Mouse (Mus musculus) CH12.LX (cell line): ENCODE measurements around the gene Endod1. TPM values are rescaled to one million over a fixed set of nuclear protein-coding genes. Genes with fewer than 3 reads are reported as not detected.

Experiments used
- DNase-seq: peaks from one replicate; pipeline ENCODE4 v3.0.0-alpha.2; 2013; ENCODE audit errors: extremely low read depth
- H3K27ac ChIP-seq: 2 replicates; pipeline ENCODE4 v1.5.1; 2012; ENCODE audit warnings: low read depth, mild to moderate bottlenecking, control low read depth, moderate library complexity; ENCODE audit not compliant: insufficient read depth
- H3K27me3 ChIP-seq: replicated peaks from 2 replicates; pipeline ENCODE3; 2012; ENCODE audit warnings: inconsistent platforms
- H3K36me3 ChIP-seq, 2 experiments: replicated peaks in 1 of 2; 2 replicates each; pipeline versions ENCODE3 to v1.6.1; 2012; ENCODE audit warnings: inconsistent platforms in 1 of 2, low read length in 1 of 2, mild to moderate bottlenecking in 1 of 2, mixed read lengths in 1 of 2, moderate library complexity in 1 of 2; ENCODE audit not compliant: control insufficient read depth in 1 of 2, insufficient read depth in 1 of 2
- H3K4me1 ChIP-seq, 2 experiments: 2 replicates each; pipeline ENCODE4 v1.6.1; 2012; ENCODE audit warnings: inconsistent platforms in 1 of 2, moderate library complexity in 1 of 2; ENCODE audit not compliant: insufficient read depth in 2 of 2, control insufficient read depth in 1 of 2
- H3K4me2 ChIP-seq: 2 replicates; pipeline ENCODE4 v1.6.1; 2012; ENCODE audit warnings: low read depth, mild to moderate bottlenecking, control low read depth; ENCODE audit not compliant: poor library complexity, insufficient read depth, severe bottlenecking
- H3K4me3 ChIP-seq, 3 experiments: fragments of 150-350 bp in 1 of 3; sonication (generic) in 1 of 3; replicated peaks in 1 of 3; 2 replicates each; pipeline versions ENCODE3 to v1.5.1; 2011 to 2012; ENCODE audit warnings: low read depth in 2 of 3, low read length in 2 of 3, mild to moderate bottlenecking in 2 of 3, moderate library complexity in 2 of 3, control low read depth in 1 of 3, improper control_type of control experiment in 1 of 3, inconsistent platforms in 1 of 3, mixed read lengths in 1 of 3; ENCODE audit not compliant: poor library complexity in 1 of 3
- H3K79me2 ChIP-seq: replicated peaks from 2 replicates; pipeline ENCODE4 v1.6.1; 2012; ENCODE audit warnings: mild to moderate bottlenecking, moderate library complexity; ENCODE audit not compliant: control insufficient read depth, poor library complexity, insufficient read depth, severe bottlenecking; ENCODE audit errors: extremely low read depth
- H3K9ac ChIP-seq: 2 replicates; pipeline ENCODE4 v1.6.1; 2012; ENCODE audit warnings: low read depth, mild to moderate bottlenecking, control low read depth, moderate library complexity; ENCODE audit not compliant: insufficient read depth
- H3K9me3 ChIP-seq: replicated peaks from 2 replicates; pipeline ENCODE3; 2012; ENCODE audit warnings: low read length, inconsistent platforms, mixed read lengths
- CHD1 ChIP-seq: IDR thresholded peaks from 2 replicates; pipeline ENCODE4 v1.6.1; 2012; ENCODE audit warnings: low read depth, low read length, improper control_type of control experiment, inconsistent platforms
- CTCF ChIP-seq, 2 experiments: IDR thresholded peaks in 1 of 2; conservative IDR thresholded peaks in 1 of 2; 2 replicates each; pipeline ENCODE4 v1.5.1; 2011 to 2012; ENCODE audit warnings: low read depth in 2 of 2, low read length in 2 of 2, improper control_type of control experiment in 1 of 2, inconsistent platforms in 1 of 2, mild to moderate bottlenecking in 1 of 2, moderate library complexity in 1 of 2
- E2F4 ChIP-seq: IDR thresholded peaks from 2 replicates; pipeline ENCODE4 v1.6.1; 2011; ENCODE audit warnings: low read depth, low read length, improper control_type of control experiment; ENCODE audit not compliant: insufficient replicate concordance
- ELF1 ChIP-seq: IDR thresholded peaks from 2 replicates; pipeline ENCODE4 v1.6.1; 2014; ENCODE audit warnings: low read depth, mild to moderate bottlenecking, inconsistent platforms, low read length, improper control_type of control experiment
- ETS1 ChIP-seq: conservative IDR thresholded peaks from 2 replicates; pipeline ENCODE4 v1.6.1; 2012; ENCODE audit warnings: low read depth, mild to moderate bottlenecking, inconsistent platforms, low read length, improper control_type of control experiment, moderate library complexity
- HCFC1 ChIP-seq: IDR thresholded peaks from 2 replicates; pipeline ENCODE4 v1.6.1; 2012; ENCODE audit warnings: low read depth, mild to moderate bottlenecking, inconsistent platforms, low read length, improper control_type of control experiment
- IRF4 ChIP-seq: IDR thresholded peaks from 2 replicates; pipeline ENCODE4 v1.6.1; 2014; ENCODE audit warnings: low read depth, mild to moderate bottlenecking, inconsistent platforms, low read length, improper control_type of control experiment
- JUN ChIP-seq: IDR thresholded peaks from 2 replicates; pipeline ENCODE4 v1.6.1; 2011; ENCODE audit warnings: low read depth, mild to moderate bottlenecking, low read length, improper control_type of control experiment, moderate library complexity; ENCODE audit not compliant: insufficient read depth
- JUND ChIP-seq: conservative IDR thresholded peaks from 2 replicates; pipeline ENCODE4 v1.6.1; 2011; ENCODE audit warnings: low read depth, low read length, improper control_type of control experiment
- KAT2A ChIP-seq: IDR thresholded peaks from 2 replicates; pipeline ENCODE4 v1.6.1; 2012; ENCODE audit warnings: low read length, improper control_type of control experiment, inconsistent platforms; ENCODE audit not compliant: insufficient replicate concordance
- MAFK ChIP-seq: IDR thresholded peaks from 2 replicates; pipeline ENCODE4 v1.6.1; 2011; ENCODE audit warnings: low read length, improper control_type of control experiment; ENCODE audit not compliant: insufficient replicate concordance
- MAX ChIP-seq: IDR thresholded peaks from 2 replicates; pipeline ENCODE4 v1.6.1; 2011; ENCODE audit warnings: low read length, improper control_type of control experiment
- MAZ ChIP-seq: IDR thresholded peaks from 2 replicates; pipeline ENCODE4 v1.6.1; 2012; ENCODE audit warnings: low read depth, mild to moderate bottlenecking, inconsistent platforms, low read length, improper control_type of control experiment, moderate library complexity
- MEF2A ChIP-seq: IDR thresholded peaks from 2 replicates; pipeline ENCODE4 v1.6.1; 2014; ENCODE audit warnings: low read depth, mild to moderate bottlenecking, inconsistent platforms, low read length, improper control_type of control experiment, borderline replicate concordance
- MYC ChIP-seq: IDR thresholded peaks from 2 replicates; pipeline ENCODE4 v1.6.1; 2011; ENCODE audit warnings: low read depth, mild to moderate bottlenecking, improper control_type of control experiment, low read length
- NELFE ChIP-seq: IDR thresholded peaks from 2 replicates; pipeline ENCODE4 v1.6.1; 2011; ENCODE audit warnings: low read depth, low read length, improper control_type of control experiment
- NRF1 ChIP-seq: IDR thresholded peaks from 2 replicates; pipeline ENCODE4 v1.6.1; 2014; ENCODE audit warnings: low read depth, mild to moderate bottlenecking, inconsistent platforms, low read length, improper control_type of control experiment, moderate library complexity
- PAX5 ChIP-seq: IDR thresholded peaks from 2 replicates; pipeline ENCODE4 v1.6.1; 2012; ENCODE audit warnings: low read length, inconsistent platforms, mixed read lengths
- POLR2A ChIP-seq: IDR thresholded peaks from 2 replicates; pipeline ENCODE4 v1.6.1; 2011; ENCODE audit warnings: low read depth, mild to moderate bottlenecking, improper control_type of control experiment, low read length
- POLR2AphosphoS2 ChIP-seq: IDR thresholded peaks from 2 replicates; pipeline ENCODE4 v1.6.1; 2011; ENCODE audit warnings: low read depth, low read length, improper control_type of control experiment
- RAD21 ChIP-seq: IDR thresholded peaks from 2 replicates; pipeline ENCODE4 v1.6.1; 2011; ENCODE audit warnings: low read depth, mild to moderate bottlenecking, low read length, improper control_type of control experiment, moderate library complexity
- RCOR1 ChIP-seq: conservative IDR thresholded peaks from 2 replicates; pipeline ENCODE4 v1.6.1; 2012; ENCODE audit warnings: low read depth, mild to moderate bottlenecking, inconsistent platforms, low read length, improper control_type of control experiment
- SIN3A ChIP-seq: IDR thresholded peaks from 2 replicates; pipeline ENCODE4 v1.6.1; 2012; ENCODE audit warnings: low read length, improper control_type of control experiment, inconsistent platforms
- SMC3 ChIP-seq: IDR thresholded peaks from 2 replicates; pipeline ENCODE4 v1.6.1; 2011; ENCODE audit warnings: low read depth, low read length, improper control_type of control experiment
- TBP ChIP-seq: conservative IDR thresholded peaks from 2 replicates; pipeline ENCODE4 v1.6.1; 2011; ENCODE audit warnings: low read depth, low read length, improper control_type of control experiment
- TCF12 ChIP-seq: IDR thresholded peaks from 2 replicates; pipeline ENCODE4 v1.6.1; 2014; ENCODE audit warnings: low read depth, mild to moderate bottlenecking, inconsistent platforms, low read length, improper control_type of control experiment
- UBTF ChIP-seq: IDR thresholded peaks from 2 replicates; pipeline ENCODE4 v1.6.1; 2012; ENCODE audit warnings: low read depth, mild to moderate bottlenecking, inconsistent platforms, low read length, improper control_type of control experiment, moderate library complexity
- USF1 ChIP-seq: IDR thresholded peaks from 2 replicates; pipeline ENCODE4 v1.6.1; 2014; ENCODE audit warnings: low read depth, mild to moderate bottlenecking, inconsistent platforms, low read length, improper control_type of control experiment
- USF2 ChIP-seq: conservative IDR thresholded peaks from 2 replicates; pipeline ENCODE4 v1.6.1; 2011; ENCODE audit warnings: low read depth, low read length, improper control_type of control experiment
- ZC3H11A ChIP-seq: IDR thresholded peaks from 2 replicates; pipeline ENCODE4 v1.6.1; 2012; ENCODE audit warnings: low read depth, mild to moderate bottlenecking, inconsistent platforms, low read length, improper control_type of control experiment
- ZKSCAN1 ChIP-seq: IDR thresholded peaks from 2 replicates; pipeline ENCODE4 v1.6.1; 2012; ENCODE audit warnings: low read depth, inconsistent platforms, low read length, improper control_type of control experiment, borderline replicate concordance
- ZMIZ1 ChIP-seq: IDR thresholded peaks from 2 replicates; pipeline ENCODE4 v1.6.1; 2012; ENCODE audit warnings: low read depth, mild to moderate bottlenecking, inconsistent platforms, low read length, improper control_type of control experiment
- dilution Hi-C: fragments of 300-500 bp; cut with MboI; formaldehyde crosslinking; loops from 2 replicates; pipeline ENCODE4 v1.14.3; 2020; ENCODE audit warnings: low sequenced_read_pairs; ENCODE audit not compliant: extremely low pct_unique_long_range_greater_than_20kb, extremely low pct_ligation_motif_present
- in situ Hi-C: fragments of 300-500 bp; cut with MboI; formaldehyde crosslinking; loops from 3 replicates; pipeline ENCODE4 v1.14.3; 2019; ENCODE audit warnings: low sequenced_read_pairs, low pct_ligation_motif_present, low pct_unique_long_range_greater_than_20kb, mixed read lengths
- polyA plus RNA-seq: library from polyadenylated mRNA; unstranded; fragments of >175 nt; gene quantifications from 2 replicates; pipeline ENCODE4 v1.2.1, GENCODE M21; 2012; ENCODE audit warnings: low read depth; ENCODE audit not compliant: insufficient read length
- total RNA-seq, 2 experiments: library from RNA; depleted of rRNA; stranded (reverse); fragments of 300-350 nt in 1 of 2; fragments of >200 nt in 1 of 2; gene quantifications; 2 replicates each; pipeline ENCODE4 v1.2.3; 2012 to 2014

The Endod1 gene
- total and polyA plus RNA-seq, 3 experiments, result 1.6 to 4.6 (median 3.0) TPM

DNA sequence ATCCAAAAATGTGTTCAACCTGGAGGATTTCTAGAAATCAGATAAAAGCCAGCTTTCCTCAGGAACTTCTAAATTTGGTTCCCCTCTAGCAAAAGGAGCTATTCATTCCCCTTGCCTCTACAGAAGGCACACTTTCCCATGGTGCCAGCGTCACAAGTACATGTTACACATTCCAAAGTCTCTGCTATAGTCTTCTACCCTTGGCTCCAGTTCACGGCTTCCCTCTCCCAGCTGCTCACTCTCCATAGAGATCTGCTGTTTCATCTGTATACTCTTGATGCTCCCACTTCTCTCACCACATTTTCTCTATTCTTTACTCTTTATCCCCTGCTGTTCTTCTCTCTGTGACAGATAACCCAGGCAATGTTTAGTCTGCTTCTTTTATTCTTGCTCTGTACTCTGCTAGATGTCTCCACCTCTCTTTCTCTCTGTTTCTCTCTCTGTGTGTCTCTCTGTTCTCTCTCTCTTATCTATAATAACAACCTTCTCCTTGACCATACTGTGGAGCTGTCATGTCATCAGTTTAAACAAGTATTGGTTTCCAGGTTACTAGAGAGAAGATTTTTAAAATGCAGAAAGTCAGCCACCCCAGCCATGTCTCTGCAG is 13.8 kb upstream of the Endod1 start:
- H3K27ac ChIP-seq, result no peak overlapping the region
- H3K4me1 ChIP-seq, result peaks cover 0 to 3% of the 10 kb centered on the region in 2 experiments; a peak in 1 of 4 replicates
- no peak for TF ChIP-seq CTCF (conservative IDR thresholded peaks at IDR 0.05 in 1 of 2, IDR thresholded peaks at IDR 0.05 in 1 of 2; ENCODE audit: low read depth in 2 of 2, low read length in 2 of 2)
- no peak for TF ChIP-seq SMC3
- TF ChIP-seq KAT2A, result no peak
- TF ChIP-seq IRF4, result no peak
- no peak for TF ChIP-seq MYC
- TF ChIP-seq HCFC1, result no peak
- TF ChIP-seq TCF12, result no peak
- TF ChIP-seq JUN, result no peak
- TF ChIP-seq RCOR1, result no peak
- TF ChIP-seq TBP, result no peak
- no peak for TF ChIP-seq E2F4
- no peak for TF ChIP-seq SIN3A
- TF ChIP-seq JUND, result no peak
- no peak for TF ChIP-seq ZC3H11A
- no peak for TF ChIP-seq POLR2AphosphoS2
- TF ChIP-seq MEF2A, result no peak
- TF ChIP-seq MAZ, result no peak
- TF ChIP-seq ETS1, result no peak
- TF ChIP-seq NELFE, result no peak
- TF ChIP-seq MAFK, result no peak
- dilution Hi-C loops (no loop called here), in situ Hi-C loops (no loop called here)
- H3K79me2 ChIP-seq, result no peaks in the 10 kb centered on the region
- H3K9me3 ChIP-seq, result no peaks in the 10 kb centered on the region
- no peak for DNase-seq
- no peak overlapping the region for H3K4me3 ChIP-seq
- no peak overlapping the region for H3K9ac ChIP-seq
- H3K36me3 ChIP-seq, result no peaks in the 10 kb centered on the region
- no peaks in the 10 kb centered on the region for H3K27me3 ChIP-seq
- H3K4me2 ChIP-seq, result no peak overlapping the region

DNA sequence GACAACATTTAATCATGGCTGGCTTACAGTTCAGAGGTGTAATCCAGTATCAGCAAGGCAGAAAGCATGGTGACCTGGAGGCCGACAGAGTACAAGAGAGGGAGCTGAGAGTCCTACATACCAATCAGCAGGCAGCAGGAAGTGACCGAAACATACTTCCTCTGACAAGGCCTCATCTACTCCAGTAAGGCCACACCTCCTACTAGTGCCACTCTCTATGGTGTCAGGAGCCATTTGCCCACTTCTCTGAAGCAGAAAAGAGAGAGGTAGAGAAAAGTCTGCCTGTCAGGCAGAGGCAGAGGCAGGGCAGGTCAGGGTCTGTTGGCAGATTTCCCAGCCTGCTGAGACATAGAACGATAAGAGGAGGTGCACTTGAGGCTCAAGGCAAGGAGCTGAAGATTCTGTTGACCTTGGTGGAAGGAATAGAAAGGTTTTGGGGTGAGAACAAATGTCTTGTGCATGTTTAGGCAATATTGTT is 10.6 kb upstream of the Endod1 start:
- no peak overlapping the region for H3K4me3 ChIP-seq
- in situ Hi-C loops, result no loop called here
- TF ChIP-seq POLR2AphosphoS2, result no peak
- no peak for TF ChIP-seq POLR2A
- no peak for TF ChIP-seq USF1
- TF ChIP-seq PAX5, result no peak
- no peak for TF ChIP-seq ZKSCAN1
- no peak for TF ChIP-seq E2F4
- no peak for TF ChIP-seq UBTF
- no peak for TF ChIP-seq ZMIZ1
- TF ChIP-seq RCOR1, result no peak
- TF ChIP-seq NRF1, result no peak
- TF ChIP-seq USF2, result no peak
- TF ChIP-seq MAX, result no peak
- TF ChIP-seq ELF1, result no peak
- TF ChIP-seq RAD21, result no peak
- no peak for TF ChIP-seq HCFC1
- no peak for TF ChIP-seq CHD1
- TF ChIP-seq IRF4, result no peak
- no peak for TF ChIP-seq NELFE
- no peaks in the 10 kb centered on the region for H3K79me2 ChIP-seq
- dilution Hi-C loops, result no loop called here
- H3K4me2 ChIP-seq, result no peak overlapping the region
- H3K4me1 ChIP-seq, result peaks cover 0 to 3% of the 10 kb centered on the region in 2 experiments; a peak in 1 of 4 replicates
- H3K27ac ChIP-seq, result no peak overlapping the region
- no peak for DNase-seq
- no peaks in the 10 kb centered on the region for H3K27me3 ChIP-seq
- H3K9ac ChIP-seq, result no peak overlapping the region
- no peaks in the 10 kb centered on the region for H3K9me3 ChIP-seq
- H3K36me3 ChIP-seq, result no peaks in the 10 kb centered on the region
